Mouse (Mus musculus): Measurements from ENCODE around the gene Rpl6.

- TF ChIP-seq CTCF (IDR thresholded peaks at IDR 0.05; ENCODE audit: extremely low read depth, insufficient read length, insufficient replicate concordance, low read depth, low read length) (no peak), POLR2A (IDR thresholded peaks at IDR 0.05; ENCODE audit: low read depth, low read length) (no peak)
These were observed 34.7 kb upstream of the Rpl6 start for GRCm38 (mm10) chr5:121169588-121169987.
